Mouse (Mus musculus) adrenal gland, adult 10 weeks (tissue): Measurements from ENCODE around the gene Prrt4. TPM values are rescaled to one million over a fixed set of nuclear protein-coding genes. Genes with fewer than 3 reads are reported as not detected.

ENCODE experiments used
- polyA plus RNA-seq: library from polyadenylated mRNA; stranded (reverse); fragments of 350-450 nt; fragmentation: Illumina TruSeq; extraction: RNeasy Lipid Tissue Mini Kit (QIAGEN cat#74804); gene quantifications from one replicate; pipeline ENCODE4 v1.2.3, GENCODE M21; 2014; ENCODE audit warnings: low read depth, low replicate concordance

Gene Prrt4
- not detected for polyA plus RNA-seq

DNA sequence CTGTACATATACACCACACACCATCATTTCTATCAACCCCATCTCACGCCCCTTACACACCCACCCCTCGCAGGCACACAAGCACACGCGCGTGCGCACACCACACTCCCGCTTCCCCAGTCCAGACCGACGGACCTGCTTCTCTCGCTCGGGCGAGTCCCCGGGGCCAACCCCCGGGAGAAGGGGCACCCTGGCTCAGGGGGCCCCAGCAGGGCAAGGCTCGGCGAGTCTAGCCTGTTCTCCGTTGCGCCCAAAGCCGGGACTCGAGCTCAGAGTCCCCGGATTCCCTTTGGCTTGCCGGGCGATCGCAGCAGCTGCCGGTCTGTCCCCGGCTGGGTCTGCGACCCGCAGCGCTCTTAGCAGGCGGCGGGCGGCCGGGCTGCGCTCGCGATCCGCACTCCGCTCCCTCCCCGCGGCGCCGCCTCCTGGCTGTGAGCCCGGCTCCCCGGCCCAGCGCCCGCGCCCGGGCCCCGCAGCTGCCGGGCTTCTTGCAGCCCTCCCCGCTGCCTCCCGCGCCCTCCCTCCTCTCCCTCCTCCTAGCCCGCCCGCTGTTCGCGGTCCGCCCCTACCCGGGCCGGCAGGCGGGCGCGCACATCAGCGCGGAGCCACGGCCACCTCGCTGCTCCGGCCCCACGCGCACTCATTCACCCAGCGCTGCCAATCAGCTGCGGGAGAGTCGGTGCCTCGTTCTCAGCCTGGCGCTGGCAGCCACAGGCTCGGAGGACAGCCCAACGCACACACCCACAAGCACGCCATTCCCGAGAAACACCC is at the start of gene Prrt4:
Gene Prrt4, minus strand, starts transcription at position 697 of the 771 bp plus-strand sequence.

DNA sequence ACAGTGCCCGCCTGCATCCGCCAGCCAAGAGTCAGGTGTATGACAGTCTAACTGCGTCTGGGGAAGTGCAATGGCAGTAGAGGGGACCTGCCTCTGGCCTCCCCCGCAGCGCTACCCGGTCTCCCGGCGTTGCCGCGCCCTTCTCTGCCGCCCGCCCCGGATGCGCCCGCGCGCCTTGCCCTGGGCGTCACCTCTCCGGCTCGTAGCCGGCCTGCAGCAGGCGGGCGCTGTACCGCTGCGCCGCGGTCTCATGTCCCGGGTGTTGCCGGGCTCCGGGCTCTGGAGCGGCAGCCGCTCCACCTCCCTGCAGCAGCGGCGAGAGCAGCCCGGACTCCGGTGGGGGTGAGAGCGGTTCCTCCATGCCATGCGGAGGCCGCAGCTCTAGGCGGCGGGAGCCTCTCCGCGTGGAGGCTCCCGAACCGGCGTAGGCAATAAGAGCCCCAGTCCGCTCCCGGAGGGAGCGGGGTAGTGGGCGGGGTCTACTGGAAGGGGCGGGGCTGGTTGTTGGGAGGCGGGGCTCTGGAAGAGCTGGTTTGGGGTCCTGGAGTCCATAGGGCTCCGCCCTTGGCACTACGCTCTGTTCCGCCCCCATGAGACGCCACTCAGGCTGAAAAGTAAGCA is 36.6 kb upstream of the Prrt4 start, which contains the start of gene Impdh1:
Gene Impdh1, minus strand, starts transcription at position 484 of the 621 bp plus-strand sequence.

DNA sequence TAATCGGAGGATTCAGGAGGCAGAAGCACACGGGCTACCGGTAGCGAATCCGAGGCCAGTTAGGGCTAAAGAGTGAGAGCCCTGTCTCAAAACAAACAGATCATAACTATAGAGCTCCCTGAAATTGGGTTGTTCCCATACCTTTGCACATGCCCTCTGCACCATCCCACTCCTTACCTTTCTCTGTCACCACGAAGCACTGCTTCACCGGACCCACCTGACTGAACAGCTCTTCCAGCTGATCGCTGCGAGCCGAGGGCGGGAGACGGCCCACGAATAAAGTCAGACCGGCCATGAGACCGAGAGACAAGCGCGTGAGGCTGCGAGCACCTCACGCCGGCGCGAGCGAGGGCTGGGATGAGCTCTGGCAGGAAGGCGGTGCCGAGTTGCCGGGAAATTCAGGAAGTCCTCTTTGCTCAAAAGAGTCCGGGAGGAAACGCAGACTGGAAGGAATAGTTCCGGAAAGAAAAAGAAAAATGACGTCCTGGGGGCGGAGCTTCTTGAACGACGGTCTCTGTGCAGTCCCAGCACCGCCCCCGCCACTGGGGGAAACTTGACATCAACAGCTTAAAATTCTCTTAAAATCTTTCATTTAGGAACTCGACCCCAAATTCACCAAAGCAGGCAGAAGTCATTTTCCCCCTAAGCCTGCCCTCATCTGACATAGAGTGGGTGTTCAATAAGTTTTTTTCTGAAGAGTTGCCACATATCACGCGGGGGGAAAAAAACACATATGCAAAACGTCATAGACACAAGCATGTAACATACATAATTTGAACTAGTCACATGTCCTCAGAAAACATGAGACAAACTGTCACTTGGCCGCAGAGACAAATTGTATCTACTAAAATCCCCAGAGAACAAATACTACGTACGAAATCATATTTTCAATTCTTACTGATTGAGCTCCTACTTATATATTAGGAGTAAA is 14.8 kb downstream of the Prrt4 start, which contains the start of gene Rbm28:
Gene Rbm28, minus strand, starts transcription at position 693 of the 931 bp plus-strand sequence.

Other genes starting within 250 kb of the Prrt4 start
- gene Lep, start 119.4 kb downstream of the Prrt4 start, polyA plus RNA-seq: 1.6 TPM
- gene Rbm28, start 14.6 kb downstream of the Prrt4 start, polyA plus RNA-seq: 45.9 TPM
- gene Impdh1, start 36.8 kb upstream of the Prrt4 start, polyA plus RNA-seq: 16.5 TPM
- gene Hilpda, start 92.9 kb upstream of the Prrt4 start, polyA plus RNA-seq: 5.7 TPM
- gene Fam71f2, start 100.0 kb upstream of the Prrt4 start, polyA plus RNA-seq: not detected
- not detected for gene Fam71f1, start 139.6 kb upstream of the Prrt4 start, polyA plus RNA-seq
- gene Calu, start 168.5 kb upstream of the Prrt4 start, polyA plus RNA-seq: 382 TPM
- not detected for gene Opn1sw, start 208.9 kb upstream of the Prrt4 start, polyA plus RNA-seq
- gene Ccdc136, start 216.7 kb upstream of the Prrt4 start, polyA plus RNA-seq: 0.82 TPM